Mouse (Mus musculus) heart, postnatal 25 days (tissue): ENCODE data around the gene Procr. TPM values are rescaled to one million over a fixed set of nuclear protein-coding genes. Genes with fewer than 3 reads are reported as not detected.
"Not testable (repeated sequence)": the region's sequence is repeated elsewhere in the genome, so short reads cannot be mapped to it uniquely, and the experiment has no call there.

Source experiments
- DNase-seq: peaks from one replicate; pipeline ENCODE4 v3.0.0; 2022; ENCODE audit warnings: low spot score
- intact Hi-C: fragments of 180-260 bp; cut with DNase I; formaldehyde crosslinking; loops from one replicate; pipeline ENCODE4 v1.15.1; 2025
- total RNA-seq, 2 experiments: library from RNA; stranded (reverse); gene quantifications; 2 replicates each; pipeline ENCODE4 v1.2.3; 2021

The Procr gene
- 1 to 10 TPM; 3.5 to 4.7 TPM for total RNA-seq

DNA sequence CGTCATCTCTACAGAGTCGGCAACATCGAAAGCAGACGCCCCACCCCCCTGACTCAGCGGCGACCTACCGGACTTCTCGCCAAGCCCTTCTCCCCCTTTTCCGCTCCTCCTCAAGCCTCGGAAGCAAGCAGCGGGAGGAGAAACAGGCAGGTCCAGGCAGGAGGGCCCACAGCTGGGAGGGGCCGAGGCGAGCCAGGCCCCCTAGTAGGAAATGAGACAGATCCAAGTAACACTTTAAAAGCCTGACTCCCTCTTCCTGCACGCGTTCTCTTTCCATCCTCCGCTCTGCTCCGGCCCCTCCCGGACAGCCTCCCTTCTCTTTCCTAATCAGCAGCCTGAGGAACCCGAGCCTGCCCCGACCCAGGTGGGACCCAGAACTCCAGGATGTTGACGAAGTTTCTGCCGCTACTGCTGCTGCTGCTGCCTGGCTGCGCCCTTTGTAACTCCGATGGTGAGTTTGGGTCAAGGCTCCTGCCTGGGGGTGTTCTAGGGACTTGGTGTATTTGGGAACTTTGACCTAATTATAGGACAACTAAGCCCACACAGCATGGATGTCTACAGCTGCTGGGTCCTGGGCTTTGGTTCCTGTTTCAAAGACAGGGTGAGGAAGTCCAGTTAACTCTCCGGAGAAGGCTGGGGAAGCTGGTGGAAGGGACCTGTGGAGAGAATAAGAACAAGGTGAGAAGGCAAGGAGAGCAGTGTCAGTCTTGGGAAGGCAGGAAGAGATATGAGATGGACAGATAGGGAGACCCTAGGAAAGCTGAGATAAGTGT is at the start of gene Procr:
Gene Procr, plus strand, starts transcription at position 104 of the 773 bp plus-strand sequence.
- peak; percentile 47 for DNase-seq
- intact Hi-C loops = no loop called here

DNA sequence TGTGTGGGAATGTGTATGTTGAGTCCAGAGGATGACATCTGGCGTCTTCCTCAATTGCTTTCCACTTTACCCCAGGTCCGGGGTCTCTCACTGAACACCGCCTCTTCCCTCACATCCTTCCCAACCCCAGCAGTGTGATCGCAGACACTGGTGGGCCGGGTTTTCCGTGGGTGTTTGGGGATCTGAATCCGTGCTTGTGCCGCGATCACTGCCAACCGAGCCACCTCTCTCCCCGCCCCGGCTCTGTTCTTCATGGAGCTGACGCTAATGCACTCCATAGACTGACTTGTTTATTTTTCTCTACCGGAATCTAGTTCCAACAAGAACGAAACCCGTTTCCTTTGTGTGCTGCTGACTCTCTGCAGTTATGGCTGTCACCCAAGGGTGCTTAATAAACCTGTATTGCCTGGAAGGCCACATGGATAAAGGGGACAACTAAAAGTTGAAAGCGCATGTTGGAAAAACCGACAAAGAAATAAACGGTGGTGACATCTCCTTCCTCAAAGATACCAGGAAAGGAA is 49.5 kb upstream of the Procr start:
- intact Hi-C loops = no loop called here
- no peak for DNase-seq

GRCm38 (mm10) chr2:155703630-155704029 is 47.3 kb upstream of the Procr start:
- intact Hi-C loops = no loop called here

GRCm38 (mm10) chr2:155707251-155707650 is 43.7 kb upstream of the Procr start:
- DNase-seq = peak; percentile 9
- intact Hi-C loops = no loop called here

More at GRCm38 (mm10) chr2:155703630-155704029, 47.3 kb upstream of the Procr start:
- no peak for DNase-seq

- no peak for DNase-seq
Observed at GRCm38 (mm10) chr2:155710557-155710956, 40.4 kb upstream of the Procr start.

GRCm38 (mm10) chr2:155717082-155717990 is 33.6 kb upstream of the Procr start:
- intact Hi-C loops = no loop called here
- peak; percentile 28 for DNase-seq

More at GRCm38 (mm10) chr2:155710557-155710956, 40.4 kb upstream of the Procr start:
- intact Hi-C loops = no loop called here

GRCm38 (mm10) chr2:155720585-155720984 is 30.3 kb upstream of the Procr start:
- intact Hi-C loops = no loop called here
- DNase-seq = no peak

- no peak for DNase-seq
- intact Hi-C loops = no loop called here
Observed at GRCm38 (mm10) chr2:155724036-155724435, 26.9 kb upstream of the Procr start.

GRCm38 (mm10) chr2:155724526-155724925 is 26.4 kb upstream of the Procr start:
- no peak for DNase-seq
- intact Hi-C loops = no loop called here

- intact Hi-C loops = no loop called here
- no peak for DNase-seq
Observed at GRCm38 (mm10) chr2:155726302-155726701, 24.6 kb upstream of the Procr start.

DNA sequence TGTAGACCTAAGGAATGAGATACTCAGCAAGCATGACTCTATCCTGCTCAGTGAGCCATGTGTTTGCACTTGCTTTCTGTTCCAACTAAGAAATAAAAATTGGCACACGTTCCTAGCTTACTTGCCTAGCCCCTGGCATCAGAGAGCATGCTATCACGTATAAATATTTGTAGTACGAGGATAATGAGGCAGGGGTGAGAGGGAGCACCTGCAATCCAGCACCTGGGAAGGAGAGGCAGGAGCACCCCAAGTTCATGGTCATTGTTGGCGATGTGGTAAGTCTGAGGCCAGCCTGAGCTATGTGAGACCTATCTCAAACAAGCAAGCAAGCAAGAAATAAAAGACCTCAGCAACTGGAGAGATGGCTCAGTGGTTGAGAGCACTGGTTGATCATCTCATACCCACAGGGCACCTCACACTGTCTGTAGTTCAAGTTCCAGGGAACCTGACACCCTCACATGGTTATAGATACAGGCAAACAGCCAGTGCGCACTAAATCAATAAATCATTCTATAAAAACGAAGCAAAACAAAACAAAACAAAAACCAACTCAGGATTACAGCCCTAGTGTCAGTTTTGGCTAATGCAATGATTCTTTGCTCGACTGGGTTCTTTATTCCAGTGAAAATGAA is 23.0 kb upstream of the Procr start:
- intact Hi-C loops = loop anchor here (2.0 kb wide), 1 partner anchor 35 kb away; the partner anchor contains the start of gene Trpc4ap
- no peak for DNase-seq

- no peak for DNase-seq
- intact Hi-C loops = loop anchor here (2.0 kb wide), 1 partner anchor 36 kb away; the partner anchor contains the start of gene Trpc4ap
Observed at GRCm38 (mm10) chr2:155728742-155729141, 22.2 kb upstream of the Procr start.

- intact Hi-C loops = loop anchor here (2.0 kb wide), 1 partner anchor 36 kb away; the partner anchor contains the start of gene Trpc4ap
- DNase-seq = peak; percentile 84
Observed at GRCm38 (mm10) chr2:155729158-155729645, 21.7 kb upstream of the Procr start, which contains the start of gene Edem2. Edem2 (minus strand) TSS chr2:155729475.

- no peak for DNase-seq
- intact Hi-C loops = no loop called here
Observed at GRCm38 (mm10) chr2:155735080-155735479, 15.8 kb upstream of the Procr start.

DNA sequence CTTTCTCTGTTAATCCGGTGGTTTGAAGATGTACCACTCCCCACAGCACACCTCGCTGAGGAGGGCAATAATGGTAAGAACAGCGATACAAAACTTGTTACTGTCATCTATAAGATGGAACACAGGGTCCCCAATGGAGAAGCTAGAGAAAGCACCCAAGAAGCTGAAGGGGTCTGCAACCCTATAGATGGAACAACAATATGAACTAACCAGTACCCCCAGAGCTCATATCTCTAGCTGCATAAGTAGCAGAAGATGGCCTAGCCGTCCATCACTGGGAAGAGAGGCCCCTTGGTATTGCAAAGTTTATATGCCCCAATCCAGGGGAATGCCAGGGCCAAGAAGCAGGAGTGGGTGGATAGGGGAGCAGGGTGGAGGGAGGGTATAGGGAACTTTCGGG is 15.2 kb upstream of the Procr start, which contains the start of gene Gm17581:
Gene Gm17581, minus strand, starts transcription at position 101 of the 400 bp plus-strand sequence.
- intact Hi-C loops, DNase-seq: not testable (repeated sequence)

DNA sequence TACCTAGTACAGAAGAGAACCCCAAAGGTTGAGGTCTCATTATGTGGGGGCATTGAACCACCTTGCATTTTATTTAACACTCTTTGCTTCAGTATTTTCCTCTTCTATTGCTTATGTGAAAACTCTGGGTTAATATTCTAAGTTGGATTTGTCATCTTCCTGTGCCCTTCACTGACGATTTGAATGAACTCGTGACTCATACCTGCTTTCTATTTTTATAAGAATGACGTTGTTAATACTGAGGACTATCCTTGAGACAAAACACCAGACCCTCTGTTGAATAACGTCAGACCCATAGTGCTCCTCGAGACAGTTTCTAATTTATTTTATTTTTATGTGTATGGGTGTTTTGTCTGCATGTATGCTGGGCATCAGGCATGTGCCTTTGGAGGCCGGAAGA is 14.0 kb upstream of the Procr start:
- intact Hi-C loops = no loop called here
- no peak for DNase-seq

DNA sequence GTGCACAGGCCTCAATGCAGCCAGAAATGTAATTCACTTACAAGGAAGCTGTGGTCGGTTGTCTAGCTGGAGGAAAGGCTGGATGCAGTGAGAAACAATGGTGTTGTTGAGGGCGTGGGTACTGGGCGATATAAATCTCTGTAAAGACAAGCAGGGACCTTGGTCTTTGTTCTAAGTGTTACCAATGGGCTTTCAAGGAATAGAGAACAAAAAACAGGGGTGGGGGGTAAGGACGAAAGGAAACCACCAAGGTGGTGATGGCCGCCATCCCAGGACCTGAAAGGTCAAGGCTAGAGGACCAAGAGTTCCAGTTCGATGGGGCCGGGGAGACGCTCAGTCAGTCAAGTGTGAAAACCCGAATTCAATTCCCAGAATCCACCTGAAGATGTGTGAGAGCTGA is 13.1 kb upstream of the Procr start:
- intact Hi-C loops = no loop called here
- DNase-seq = no peak

DNA sequence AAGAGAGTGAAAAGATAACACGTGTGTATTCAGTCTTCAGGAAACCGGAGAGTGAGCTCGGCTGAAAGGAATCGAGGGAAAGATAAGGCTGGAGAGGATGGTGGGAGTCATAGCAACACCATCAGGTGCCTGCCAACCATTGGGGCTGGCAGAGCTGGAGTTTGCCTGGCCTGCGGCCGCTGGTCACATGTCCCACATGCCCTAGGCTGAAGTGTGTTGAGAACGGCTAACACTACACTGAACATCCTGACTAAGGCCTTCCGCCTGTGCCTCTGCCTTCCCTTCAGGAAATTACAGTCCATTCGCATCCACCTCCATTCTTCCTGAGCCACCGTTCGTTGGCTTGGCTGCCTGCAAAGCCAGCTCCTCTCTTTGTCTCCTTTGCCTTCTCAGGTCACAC is 8.7 kb upstream of the Procr start:
- intact Hi-C loops = no loop called here
- DNase-seq = no peak

DNA sequence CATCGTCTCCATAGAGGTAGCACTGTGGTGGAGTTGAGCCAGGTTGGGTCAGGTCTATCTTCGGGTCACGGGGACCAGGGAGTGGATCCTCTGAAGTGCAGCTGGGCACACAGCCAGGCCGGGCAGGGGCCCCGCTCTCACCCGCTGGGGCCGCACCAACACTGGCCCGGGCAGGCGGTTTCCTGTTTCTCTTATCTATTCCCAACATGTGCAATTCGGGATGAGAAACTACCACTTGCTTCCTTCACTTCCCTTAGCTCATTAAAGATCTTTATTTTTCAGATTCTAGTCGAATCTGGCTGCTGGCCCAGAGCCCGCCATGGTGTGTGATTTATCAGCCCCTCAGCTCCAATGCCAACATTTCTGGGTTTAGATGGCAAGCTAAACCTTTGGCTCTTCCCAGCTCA is 8.0 kb upstream of the Procr start:
- intact Hi-C loops = no loop called here
- DNase-seq = peak; percentile 9

GRCm38 (mm10) chr2:155743351-155743750 is 7.6 kb upstream of the Procr start:
- DNase-seq = no peak
- intact Hi-C loops = no loop called here
